Mouse (Mus musculus): ENCODE data around the gene Hist1h2ad. TPM values are rescaled to one million over a fixed set of nuclear protein-coding genes. Genes with fewer than 3 reads are reported as not detected.
"Not testable (repeated sequence)": the region's sequence is repeated elsewhere in the genome, so short reads cannot be mapped to it uniquely, and the experiment has no call there.

The Hist1h2ad gene
- polyA plus RNA-seq, 1 experiment, result 1.6 TPM

GRCm38 (mm10) chr13:23551146-23551834 lies 22.9 kb upstream of the Hist1h2ad start, which contains the start of gene Hist1h4f:
Gene Hist1h4f, minus strand, starts transcription at chr13:23551648.
- not testable (repeated sequence) for H3K27me3 ChIP-seq (ENCODE audit: control insufficient read depth, insufficient read depth, insufficient read length); H3K79me2 ChIP-seq (ENCODE audit: control insufficient read depth, insufficient read depth)

GRCm38 (mm10) chr13:23551931-23552914 lies 22.0 kb upstream of the Hist1h2ad start:
- H3K79me2 ChIP-seq (ENCODE audit: control insufficient read depth, insufficient read depth), result no peaks in the 10 kb centered on the region
- TF ChIP-seq POLR2A (IDR thresholded peaks at IDR 0.05; ENCODE audit: insufficient read length, low read depth), result no peak
- TF ChIP-seq SRF (IDR thresholded peaks at IDR 0.05; ENCODE audit: control insufficient read depth, insufficient read length, low read depth), result no peak
- TF ChIP-seq TCF12 (IDR thresholded peaks at IDR 0.05; ENCODE audit: insufficient read depth, poor library complexity, severe bottlenecking), result no peak
- no peak for TF ChIP-seq MYOG (IDR thresholded peaks at IDR 0.05; ENCODE audit: control insufficient read depth in 1 of 3, insufficient read depth in 1 of 3, insufficient read length in 2 of 3, low read depth in 2 of 3)
- TF ChIP-seq CEBPB (IDR thresholded peaks at IDR 0.05; ENCODE audit: insufficient read depth, poor library complexity, severe bottlenecking), result no peak
- no peak overlapping the region for H3ac ChIP-seq (ENCODE audit: control insufficient read depth, insufficient read length)
- no peaks in the 10 kb centered on the region for H3K27me3 ChIP-seq (ENCODE audit: control insufficient read depth, insufficient read depth, insufficient read length)
- H3K4me3 ChIP-seq, result peak overlapping the region; percentile 17
- H3K4me2 ChIP-seq (ENCODE audit: low read depth), result peak overlapping the region; percentile 62
- H3K36me3 ChIP-seq (ENCODE audit: control insufficient read depth, insufficient read depth), result no peaks in the 10 kb centered on the region

More at GRCm38 (mm10) chr13:23551146-23551834, 22.9 kb upstream of the Hist1h2ad start, which contains the start of gene Hist1h4f:
- peak within 1 kb of the TSS; percentile 62 for H3K4me2 ChIP-seq (ENCODE audit: low read depth)
- H3ac ChIP-seq (ENCODE audit: control insufficient read depth, insufficient read length); H3K36me3 ChIP-seq (ENCODE audit: control insufficient read depth, insufficient read depth): not testable (repeated sequence)
- TF ChIP-seq POLR2AphosphoS2 (IDR thresholded peaks at IDR 0.05; ENCODE audit: insufficient read length, low read depth) (peak; percentile 99), POLR2A (IDR thresholded peaks at IDR 0.05; ENCODE audit: insufficient read length, low read depth) (peak; percentile 92), SRF (IDR thresholded peaks at IDR 0.05; ENCODE audit: control insufficient read depth, insufficient read length, low read depth) (peak; percentile 41), E2F4 (IDR thresholded peaks at IDR 0.05; ENCODE audit: insufficient read depth) (peak; percentile 86)
- H3K4me3 ChIP-seq, result peak within 1 kb of the TSS; percentile 17

- no peak for TF ChIP-seq MYOD1 (IDR thresholded peaks at IDR 0.05; ENCODE audit: control insufficient read depth in 1 of 3, insufficient read length in 2 of 3, low read depth in 2 of 3)
- no peak for TF ChIP-seq REST (IDR thresholded peaks at IDR 0.05; ENCODE audit: insufficient read depth, insufficient read length)
- TF ChIP-seq CEBPB (IDR thresholded peaks at IDR 0.05; ENCODE audit: insufficient read depth, poor library complexity, severe bottlenecking), result no peak
- no peak for TF ChIP-seq TCF3 (IDR thresholded peaks at IDR 0.05; ENCODE audit: insufficient read length, low read depth)
- no peak for TF ChIP-seq POLR2A (IDR thresholded peaks at IDR 0.05; ENCODE audit: insufficient read length, low read depth)
- no peak for TF ChIP-seq POLR2AphosphoS2 (IDR thresholded peaks at IDR 0.05; ENCODE audit: insufficient read length, low read depth)
- no peak for TF ChIP-seq TCF12 (IDR thresholded peaks at IDR 0.05; ENCODE audit: insufficient read depth, poor library complexity, severe bottlenecking)
- TF ChIP-seq USF1 (IDR thresholded peaks at IDR 0.05; ENCODE audit: low read depth), result no peak
- TF ChIP-seq E2F4 (IDR thresholded peaks at IDR 0.05; ENCODE audit: insufficient read depth), result no peak
- no peak for TF ChIP-seq SRF (IDR thresholded peaks at IDR 0.05; ENCODE audit: control insufficient read depth, insufficient read length, low read depth)
- TF ChIP-seq MAX (IDR thresholded peaks at IDR 0.05; ENCODE audit: low read depth), result no peak
- no peak for TF ChIP-seq MYOG (IDR thresholded peaks at IDR 0.05; ENCODE audit: control insufficient read depth in 1 of 3, insufficient read depth in 1 of 3, insufficient read length in 2 of 3, low read depth in 2 of 3)
- no peaks in the 10 kb centered on the region for H3K79me2 ChIP-seq (ENCODE audit: control insufficient read depth, insufficient read depth)
- no peak within 1 kb of the TSS for H3ac ChIP-seq (ENCODE audit: control insufficient read depth, insufficient read length)
- H3K36me3 ChIP-seq (ENCODE audit: control insufficient read depth, insufficient read depth), result no peaks in the 10 kb centered on the region
- peak within 1 kb of the TSS; percentile 96 for H3K4me2 ChIP-seq (ENCODE audit: low read depth)
- no peaks in the 10 kb centered on the region for H3K27me3 ChIP-seq (ENCODE audit: control insufficient read depth, insufficient read depth, insufficient read length)
- no peak within 1 kb of the TSS for H3K4me3 ChIP-seq
Measured at GRCm38 (mm10) chr13:23552962-23553361, 21.2 kb upstream of the Hist1h2ad start, which contains the start of gene Hist1h1d. Gene Hist1h1d, plus strand, starts transcription at chr13:23553262.

GRCm38 (mm10) chr13:23554393-23554792 lies 19.8 kb upstream of the Hist1h2ad start:
- Histone ChIP-seq H3K36me3 (ENCODE audit: control insufficient read depth, insufficient read depth) (no peaks in the 10 kb centered on the region), H3K27me3 (ENCODE audit: control insufficient read depth, insufficient read depth, insufficient read length) (no peaks in the 10 kb centered on the region), H3K79me2 (ENCODE audit: control insufficient read depth, insufficient read depth) (no peaks in the 10 kb centered on the region), H3K4me3 (peak overlapping the region; percentile 52), H3K4me2 (ENCODE audit: low read depth) (peak overlapping the region; percentile 96), H3ac (ENCODE audit: control insufficient read depth, insufficient read length) (no peak overlapping the region)
- TF ChIP-seq TCF3 (IDR thresholded peaks at IDR 0.05; ENCODE audit: insufficient read length, low read depth) (no peak), POLR2AphosphoS2 (IDR thresholded peaks at IDR 0.05; ENCODE audit: insufficient read length, low read depth) (no peak), SRF (IDR thresholded peaks at IDR 0.05; ENCODE audit: control insufficient read depth, insufficient read length, low read depth) (no peak), REST (IDR thresholded peaks at IDR 0.05; ENCODE audit: insufficient read depth, insufficient read length) (no peak), TCF12 (IDR thresholded peaks at IDR 0.05; ENCODE audit: insufficient read depth, poor library complexity, severe bottlenecking) (no peak), CEBPB (IDR thresholded peaks at IDR 0.05; ENCODE audit: insufficient read depth, poor library complexity, severe bottlenecking) (no peak), MAX (IDR thresholded peaks at IDR 0.05; ENCODE audit: low read depth) (no peak), POLR2A (IDR thresholded peaks at IDR 0.05; ENCODE audit: insufficient read length, low read depth) (no peak)

Measured in myocyte (in vitro differentiated cells).